Mouse (Mus musculus): ENCODE data around the gene Pth1r. TPM values are rescaled to one million over a fixed set of nuclear protein-coding genes. Genes with fewer than 3 reads are reported as not detected.

Pth1r gene
- total RNA-seq, 4 experiments from 2014 or later: 6.1 to 10.5 (median 8.7) TPM

DNA sequence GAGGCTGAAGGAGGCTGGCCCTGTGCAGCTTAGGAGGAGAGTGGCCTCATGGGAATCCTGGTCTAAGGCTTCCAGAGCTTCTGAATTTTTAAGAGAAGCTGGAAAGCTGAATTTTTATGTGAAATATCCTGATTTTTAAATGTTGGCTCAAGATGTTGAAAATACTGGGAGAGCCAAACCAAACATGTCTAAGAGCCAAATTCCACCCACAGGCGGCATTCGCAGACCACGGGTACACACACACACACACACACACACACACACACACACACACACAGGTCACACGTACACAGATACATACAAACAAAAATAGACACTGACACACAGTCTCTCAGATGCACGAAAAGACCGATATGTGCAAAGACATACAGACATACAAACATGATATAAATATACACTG lies 28.9 kb downstream of the Pth1r start:
- DNase-seq (ENCODE audit: low spot score in 2 of 2): no peak

DNA sequence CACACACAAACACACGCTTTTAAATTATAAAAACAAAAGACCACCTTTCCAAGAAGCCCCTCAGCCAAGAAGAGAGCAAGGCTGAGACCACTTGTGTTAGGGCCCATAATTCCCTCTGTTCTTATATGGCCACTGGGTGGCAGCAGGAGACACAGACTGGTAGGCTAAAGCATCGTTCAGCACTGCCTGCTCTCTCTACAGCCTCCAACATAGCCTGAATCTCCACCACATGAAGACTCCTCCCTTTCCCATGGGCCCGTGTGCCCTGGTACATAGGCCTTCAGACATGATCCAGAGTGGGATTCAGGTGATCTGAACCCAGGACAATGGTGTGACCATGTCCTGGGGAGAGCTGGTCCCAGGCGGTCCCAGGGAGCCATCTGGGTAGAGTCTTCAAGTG lies 30.2 kb downstream of the Pth1r start:
- peak in 1 of 2 experiments; percentile 72 for DNase-seq (ENCODE audit: low spot score in 2 of 2)

DNA sequence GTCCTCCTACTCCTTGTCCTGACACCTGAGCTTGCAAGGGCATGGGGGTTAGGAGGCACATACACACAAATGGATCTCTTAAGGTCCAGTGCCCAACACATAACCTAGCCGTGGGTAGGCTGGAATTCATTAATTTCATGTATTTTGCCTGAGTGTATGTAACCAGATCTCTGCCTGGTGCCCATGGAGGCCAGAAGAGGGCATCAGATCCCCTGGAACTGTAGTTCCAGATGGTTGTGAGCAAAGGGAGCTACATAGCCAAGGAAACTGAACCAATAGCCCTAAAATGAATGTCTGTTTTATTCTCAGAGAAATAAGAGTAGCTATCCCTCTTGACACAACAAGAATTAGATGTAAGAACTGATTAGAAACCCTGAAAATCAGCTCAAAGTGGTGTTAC lies 31.5 kb downstream of the Pth1r start:
- DNase-seq (ENCODE audit: low spot score in 2 of 2): no peak

DNA sequence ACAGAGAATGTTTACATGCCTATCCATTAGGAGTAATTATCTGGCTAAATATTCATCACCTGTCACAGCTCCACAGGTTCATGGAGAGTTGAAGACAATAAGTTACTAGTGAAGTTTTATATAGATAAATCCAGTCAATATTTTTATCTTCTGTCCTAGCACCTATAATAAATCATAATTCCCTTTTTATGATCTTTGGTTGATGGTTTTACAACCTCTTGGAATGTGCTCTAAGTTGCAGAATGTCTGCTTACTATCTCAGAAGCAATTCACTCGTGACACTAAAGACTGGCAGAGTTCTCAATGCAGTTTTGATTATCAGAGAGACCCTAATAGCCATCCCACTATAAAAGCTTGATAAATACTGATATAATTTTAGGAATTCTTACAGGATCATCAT lies 33.6 kb downstream of the Pth1r start:
- no peak for DNase-seq (ENCODE audit: low spot score in 2 of 2)

DNA sequence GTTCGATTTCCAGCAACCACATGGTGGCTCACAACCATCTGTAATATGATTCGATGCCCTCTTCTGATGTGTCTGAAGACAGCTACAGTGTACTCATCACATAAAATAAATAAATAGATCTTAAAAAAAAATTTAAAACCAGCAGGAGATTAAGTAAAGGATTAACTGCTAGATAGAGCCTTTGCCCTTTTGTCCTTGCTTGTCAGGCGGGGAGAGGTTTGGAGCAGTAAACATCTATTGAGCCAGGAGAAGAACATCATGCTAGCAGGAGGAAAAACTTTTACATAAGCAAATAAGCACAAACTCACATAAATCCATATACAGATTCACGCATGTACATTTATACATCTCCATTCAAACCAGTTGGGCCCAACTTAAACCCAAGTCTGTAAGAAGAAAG lies 34.4 kb downstream of the Pth1r start:
- DNase-seq (ENCODE audit: low spot score in 2 of 2): no peak

DNA sequence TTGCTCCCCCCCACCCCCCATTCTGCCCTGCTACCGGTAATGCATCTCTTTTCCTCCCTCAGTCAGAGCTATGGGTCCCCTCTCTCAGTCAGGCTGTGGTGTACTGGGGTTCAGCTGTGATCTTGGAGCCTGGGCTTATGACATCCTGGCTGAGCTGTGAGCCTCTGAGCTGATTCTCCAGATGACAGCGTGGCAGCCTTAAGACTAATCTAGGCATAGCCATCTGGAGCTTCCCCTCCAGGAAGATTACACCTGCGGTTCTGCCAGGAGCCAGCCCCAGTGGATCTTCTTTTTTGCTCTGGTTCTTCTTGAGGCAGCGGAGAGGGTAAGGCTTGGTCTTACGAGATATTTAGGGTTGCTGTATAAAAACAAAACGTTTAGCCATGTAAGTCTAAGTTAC lies 34.9 kb downstream of the Pth1r start:
- DNase-seq (ENCODE audit: low spot score in 2 of 2): no peak

DNA sequence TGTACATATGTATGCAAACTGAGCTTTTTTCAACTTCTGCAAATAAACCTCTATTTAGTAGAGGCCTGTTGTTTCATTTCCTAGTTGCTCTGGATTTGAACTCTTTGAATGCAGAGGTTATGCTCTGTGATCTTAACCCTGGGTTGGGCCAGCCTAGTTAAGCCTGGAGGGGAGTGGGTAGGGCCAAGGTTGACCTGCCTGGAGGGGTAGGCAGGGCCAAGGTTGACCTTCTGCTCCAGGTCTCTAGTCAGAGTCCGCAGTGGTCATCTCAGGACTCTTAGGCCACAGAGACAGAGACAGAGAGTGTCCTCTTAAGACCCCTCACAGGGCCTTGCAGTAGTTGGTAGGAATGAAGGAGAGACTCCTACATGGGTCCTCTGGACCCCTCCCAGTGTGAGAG lies 35.4 kb downstream of the Pth1r start:
- no peak for DNase-seq (ENCODE audit: low spot score in 2 of 2)

DNA sequence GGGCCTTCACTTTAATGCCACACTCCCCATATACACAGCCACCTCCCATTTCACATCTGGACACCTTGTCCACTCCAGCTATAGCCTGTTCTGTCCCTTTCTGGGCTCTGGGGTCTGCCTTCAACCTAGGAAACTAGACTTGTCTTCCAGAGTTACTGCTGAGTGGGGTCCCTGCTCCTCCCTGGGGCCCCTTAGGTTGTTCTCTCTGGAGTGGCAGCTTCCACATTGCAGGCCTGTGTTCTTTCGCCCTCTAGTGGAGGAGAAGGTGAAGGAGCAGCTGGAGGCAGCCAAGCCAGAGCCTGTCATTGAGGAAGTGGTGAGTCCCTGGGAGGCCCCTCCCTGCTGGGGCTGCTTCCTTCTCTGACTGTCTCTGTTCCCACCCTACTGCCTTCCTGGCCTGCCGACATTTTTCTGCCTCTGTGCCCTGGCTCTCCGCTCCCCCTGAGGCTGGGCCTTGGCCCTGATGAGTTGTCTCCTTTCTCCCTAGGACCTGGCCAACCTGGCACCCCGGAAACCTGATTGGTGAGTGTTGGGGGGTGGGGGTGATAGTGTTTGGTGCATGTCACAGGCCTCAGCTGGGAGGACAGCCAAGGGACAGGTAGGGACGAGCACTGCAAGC lies 37.2 kb downstream of the Pth1r start:
- DNase-seq (ENCODE audit: low spot score in 2 of 2): peak; percentile 72 to 79

DNA sequence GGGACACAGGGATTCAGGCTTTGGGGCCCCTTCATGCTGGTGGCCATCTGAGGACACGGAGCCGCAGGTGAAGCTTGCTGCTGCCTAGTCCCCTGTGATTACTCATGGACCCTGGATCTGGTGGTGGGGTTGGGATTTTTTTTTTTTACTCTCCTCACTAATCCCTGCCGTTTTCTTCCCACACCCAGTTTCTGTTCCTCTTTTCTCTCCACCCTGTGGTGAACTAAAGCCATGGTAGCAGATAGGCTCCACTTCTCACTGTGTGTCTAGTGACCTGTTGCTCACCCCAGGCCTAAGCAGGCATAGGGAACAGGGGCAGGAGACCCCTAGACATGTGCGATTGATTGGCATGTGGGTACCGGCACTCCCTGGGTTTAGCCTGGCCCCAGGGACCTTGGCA lies 40.2 kb downstream of the Pth1r start:
- DNase-seq (ENCODE audit: low spot score in 2 of 2): no peak

DNA sequence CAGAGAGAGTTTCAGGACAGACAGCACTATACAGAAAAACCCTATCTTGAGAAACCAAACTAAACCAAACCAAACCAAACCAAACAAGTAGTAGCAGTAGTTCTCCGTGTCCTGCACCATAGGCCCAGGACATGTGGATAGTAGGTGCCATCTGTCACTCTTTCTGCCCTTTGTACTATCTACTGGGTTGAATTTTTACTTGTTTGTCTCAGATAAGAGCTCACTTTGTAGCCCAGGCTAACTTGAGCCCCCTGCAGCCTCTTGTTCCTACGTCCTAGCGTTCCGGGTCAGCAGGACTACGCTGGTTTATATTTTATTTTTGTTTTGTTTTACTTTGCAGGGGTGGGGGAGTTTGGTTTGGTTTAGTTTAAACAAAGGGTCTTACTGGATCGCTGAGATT lies 43.0 kb downstream of the Pth1r start:
- no peak for DNase-seq (ENCODE audit: low spot score in 2 of 2)

DNA sequence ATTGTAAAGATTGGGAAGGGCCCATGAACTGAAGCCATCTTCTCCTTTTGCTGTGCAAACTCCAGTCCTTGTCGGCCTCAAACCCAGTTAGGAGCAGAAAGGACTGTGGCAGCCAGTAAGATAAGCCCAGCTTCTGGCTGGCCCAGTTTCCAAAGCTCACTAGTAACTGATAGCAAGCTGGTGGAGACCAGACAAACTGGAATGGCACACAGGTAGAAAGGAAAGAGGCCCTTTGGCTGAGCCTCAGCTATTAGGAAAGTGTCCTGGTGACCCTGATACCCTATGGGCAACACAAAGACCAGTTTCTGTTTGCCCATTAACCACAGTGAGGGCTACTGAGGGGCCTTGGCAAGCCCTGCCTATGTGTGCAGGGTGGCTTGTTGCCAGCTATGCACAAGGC lies 44.1 kb downstream of the Pth1r start:
- no peak for DNase-seq (ENCODE audit: low spot score in 2 of 2)

DNA sequence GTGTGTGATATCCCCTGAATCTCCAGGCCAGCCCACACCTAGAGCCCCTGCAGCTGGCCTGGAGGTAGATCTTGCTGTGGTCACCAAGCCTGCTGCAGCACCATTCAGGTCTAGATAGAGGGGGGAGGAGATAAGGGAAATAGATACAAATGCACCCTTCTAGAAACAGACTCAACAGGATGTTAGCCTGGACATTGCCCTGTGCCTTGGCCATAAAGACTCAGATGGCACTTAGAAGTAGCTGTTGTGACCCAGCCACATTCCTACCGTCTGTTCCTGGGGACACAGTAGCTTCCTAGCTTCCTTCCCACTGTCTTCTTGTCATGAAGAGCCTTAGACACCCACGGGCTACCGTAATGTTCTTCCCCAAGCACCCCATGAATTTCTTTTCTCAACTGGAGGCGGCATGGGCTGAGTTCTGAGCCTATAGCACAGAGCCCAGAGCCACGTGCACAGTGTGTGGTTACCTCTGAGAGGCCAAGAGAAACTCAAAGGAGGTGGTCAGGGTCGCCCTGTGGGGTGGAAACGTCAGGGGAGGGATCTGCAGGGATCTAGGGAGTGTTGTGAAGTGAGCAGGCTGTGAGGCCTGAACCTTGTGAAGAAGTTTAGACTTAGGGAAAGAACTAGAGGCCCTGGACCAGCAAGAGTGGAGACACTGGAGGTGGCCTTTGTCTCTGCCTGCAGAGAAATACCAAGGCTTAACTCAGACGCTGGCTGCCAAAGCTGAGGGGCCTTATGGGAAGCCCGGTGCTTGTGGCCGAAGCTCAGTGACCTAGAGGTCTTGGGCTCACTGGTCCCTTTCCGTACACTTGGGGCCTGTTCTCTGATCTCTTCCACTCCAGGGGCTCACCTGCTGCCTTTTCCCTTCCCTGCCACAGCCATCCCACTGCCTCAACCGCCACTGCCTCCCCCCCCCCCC lies 45.6 kb downstream of the Pth1r start:
- DNase-seq (ENCODE audit: low spot score in 2 of 2): no peak

DNA sequence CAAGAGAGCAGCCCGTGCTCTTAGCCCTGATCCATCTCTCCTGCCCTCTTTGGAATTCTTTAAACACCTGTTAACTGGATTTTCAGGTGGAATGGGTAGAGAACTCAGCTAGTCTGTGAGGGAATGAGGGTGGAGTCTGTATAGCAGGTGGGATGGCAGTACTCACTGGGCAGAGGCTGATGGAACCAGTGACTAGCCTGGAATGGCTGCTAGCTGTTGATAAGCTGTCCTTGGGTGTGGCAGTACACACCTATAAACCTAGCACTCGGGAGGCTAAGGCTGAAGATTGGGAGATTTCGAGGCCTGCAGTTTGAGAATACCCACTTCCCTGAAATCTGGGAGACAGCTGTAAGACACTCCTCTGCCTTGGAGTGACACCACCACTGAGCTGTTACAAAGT lies 47.4 kb downstream of the Pth1r start:
- DNase-seq (ENCODE audit: low spot score in 2 of 2): no peak

DNA sequence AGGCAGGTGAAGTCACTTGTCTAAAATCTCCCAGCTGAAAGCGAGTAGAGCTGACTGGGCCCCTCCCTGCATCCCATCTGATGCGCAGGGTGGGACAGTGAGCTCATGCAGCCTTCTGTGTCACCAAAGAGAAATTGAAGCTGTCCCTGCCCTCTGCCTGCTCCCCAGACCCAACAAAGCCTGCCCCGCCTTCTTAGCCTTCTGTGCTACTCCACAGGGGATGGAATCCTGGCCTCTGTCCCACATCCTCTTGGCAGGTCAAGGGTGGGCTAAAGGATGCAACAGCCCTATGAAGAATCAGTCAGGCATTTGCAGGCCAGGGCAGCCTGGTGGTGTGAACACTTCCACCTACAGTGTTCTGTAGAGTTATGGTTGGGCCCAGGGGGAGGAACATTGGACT lies 49.5 kb downstream of the Pth1r start:
- DNase-seq (ENCODE audit: low spot score in 2 of 2): no peak

DNA sequence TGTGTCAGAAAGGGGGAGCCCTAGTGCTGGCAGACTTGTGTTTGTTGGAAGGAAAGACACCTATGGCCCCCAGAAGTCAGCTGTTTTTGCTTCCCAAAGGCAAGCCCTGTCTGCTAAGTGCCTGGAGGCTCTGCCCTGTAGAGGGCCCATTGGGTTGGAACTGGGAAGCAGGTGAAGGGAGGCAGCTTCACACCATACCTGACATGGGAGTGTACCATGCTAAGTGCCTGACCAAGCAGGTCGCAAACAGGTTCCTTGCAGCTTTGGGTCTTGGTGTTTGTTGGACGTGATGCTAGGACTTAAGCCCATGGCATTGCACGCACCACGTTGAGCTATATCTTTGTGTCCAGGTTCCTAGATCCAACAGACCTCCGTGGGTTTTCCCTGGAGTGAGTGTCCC lies 50.5 kb downstream of the Pth1r start:
- no peak for DNase-seq (ENCODE audit: low spot score in 2 of 2)

DNA sequence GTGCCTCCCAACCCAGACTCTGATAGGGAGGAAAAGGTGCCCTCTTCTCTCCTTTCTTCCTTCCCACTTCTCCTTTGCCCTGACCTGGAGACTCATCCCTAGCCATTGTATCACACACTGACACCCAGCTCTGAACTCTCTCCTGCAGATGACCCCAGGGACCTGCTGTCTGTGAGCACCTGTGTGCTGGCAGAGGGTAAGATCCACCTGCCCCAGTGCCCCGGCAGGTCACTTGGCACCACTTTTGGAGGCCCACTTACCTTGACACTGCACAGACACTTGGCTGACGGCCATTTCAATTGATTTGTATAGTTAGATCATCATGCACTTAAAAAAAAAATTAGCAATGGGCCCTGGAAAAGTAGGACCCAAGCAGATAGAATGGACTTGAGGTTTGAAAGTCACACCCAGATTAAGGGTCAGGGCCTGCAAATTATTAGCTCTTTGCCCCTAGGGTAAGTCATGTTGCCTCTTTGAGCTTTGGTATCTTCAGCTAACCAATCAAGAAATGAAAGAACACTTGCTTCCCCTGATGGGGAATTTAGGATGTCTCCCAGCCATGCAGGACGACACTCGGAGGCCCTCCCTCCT lies 51.7 kb downstream of the Pth1r start:
- DNase-seq (ENCODE audit: low spot score in 2 of 2): no peak

DNA sequence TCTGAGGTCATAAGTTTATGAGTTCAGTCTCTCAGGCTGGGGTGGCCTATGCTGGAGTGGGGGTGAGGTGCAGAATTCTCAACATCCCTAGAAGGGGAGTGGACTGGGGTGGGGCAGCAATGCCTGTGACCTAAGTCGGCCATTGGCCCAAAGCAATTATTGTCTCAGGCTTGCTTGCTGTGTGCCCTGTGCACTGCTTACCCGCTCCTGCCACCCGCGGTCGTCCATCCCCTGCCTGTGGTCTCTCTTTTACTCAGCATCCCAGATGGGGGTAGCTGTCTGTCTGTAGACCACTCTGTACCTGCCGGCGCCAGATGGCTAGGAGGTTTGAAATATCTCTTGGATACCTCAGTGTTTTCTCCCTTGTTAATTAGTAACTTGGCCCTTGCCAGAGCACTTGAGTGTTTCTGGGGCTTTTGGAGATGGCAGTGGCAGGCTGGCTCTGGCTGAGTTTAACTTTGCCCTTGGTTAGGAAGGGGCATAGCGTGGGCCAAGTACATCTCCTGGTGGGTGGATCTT lies 57.6 kb downstream of the Pth1r start:
- DNase-seq (ENCODE audit: low spot score in 2 of 2): no peak

DNA sequence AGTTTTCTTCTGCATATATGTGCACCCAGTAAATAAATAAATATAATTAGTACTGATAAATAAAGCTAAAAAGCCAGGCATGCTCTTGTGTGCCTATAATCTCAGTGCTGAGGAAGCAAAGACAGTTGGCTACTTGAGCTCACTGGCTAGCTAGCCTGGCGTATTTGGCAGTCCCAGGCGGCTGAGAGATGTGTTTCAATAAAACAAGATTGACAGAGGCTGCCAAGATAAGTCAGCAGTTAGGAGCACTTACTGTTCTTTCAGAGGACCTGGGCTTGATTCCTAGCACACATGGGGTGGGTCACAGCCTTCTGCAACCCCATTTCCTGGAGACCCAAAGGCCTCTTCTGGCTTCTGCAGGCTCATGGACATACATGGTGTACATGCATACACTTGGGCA lies 59.1 kb downstream of the Pth1r start:
- no peak for DNase-seq (ENCODE audit: low spot score in 2 of 2)

DNA sequence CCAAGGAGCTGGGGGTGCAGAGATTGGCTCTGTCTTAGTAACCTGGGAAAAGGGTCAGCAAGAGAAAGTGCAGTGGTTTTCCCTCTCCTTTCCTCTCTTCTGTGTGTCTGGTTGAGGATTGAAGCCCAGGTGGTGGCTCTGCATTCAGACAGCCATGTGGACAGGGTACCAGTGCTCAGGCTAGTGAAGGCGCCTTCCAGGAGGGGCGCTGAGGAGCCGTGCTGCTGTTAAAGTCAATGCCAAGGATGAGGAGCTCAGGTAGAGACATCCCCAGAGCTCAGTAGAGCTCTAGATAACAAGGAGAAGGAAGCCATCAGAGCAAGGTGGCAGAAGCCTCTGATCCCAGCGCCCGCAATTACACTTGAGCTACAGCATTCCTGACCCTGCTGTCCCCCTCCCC lies 59.9 kb downstream of the Pth1r start:
- DNase-seq (ENCODE audit: low spot score in 2 of 2): no peak

DNA sequence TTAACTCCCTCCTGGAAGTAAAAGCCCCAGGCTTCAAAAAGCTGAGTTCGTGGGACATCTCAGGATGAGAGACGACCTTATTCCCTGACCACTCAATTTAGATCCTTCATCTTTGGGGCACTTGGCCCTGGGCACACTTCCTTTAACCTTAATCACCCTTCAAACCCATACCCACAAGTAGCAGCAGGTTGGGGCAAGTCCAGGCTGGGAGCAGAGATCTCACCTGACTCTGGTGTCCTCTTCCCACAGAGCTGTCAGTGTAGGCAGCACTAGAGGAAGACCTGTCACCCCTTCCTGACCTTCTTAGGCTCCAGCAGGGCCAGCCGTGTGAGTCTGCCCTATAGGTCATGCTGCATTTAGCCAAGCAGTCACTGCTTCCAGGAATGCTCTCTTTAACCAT lies 60.5 kb downstream of the Pth1r start:
- DNase-seq (ENCODE audit: low spot score in 2 of 2): no peak

DNA sequence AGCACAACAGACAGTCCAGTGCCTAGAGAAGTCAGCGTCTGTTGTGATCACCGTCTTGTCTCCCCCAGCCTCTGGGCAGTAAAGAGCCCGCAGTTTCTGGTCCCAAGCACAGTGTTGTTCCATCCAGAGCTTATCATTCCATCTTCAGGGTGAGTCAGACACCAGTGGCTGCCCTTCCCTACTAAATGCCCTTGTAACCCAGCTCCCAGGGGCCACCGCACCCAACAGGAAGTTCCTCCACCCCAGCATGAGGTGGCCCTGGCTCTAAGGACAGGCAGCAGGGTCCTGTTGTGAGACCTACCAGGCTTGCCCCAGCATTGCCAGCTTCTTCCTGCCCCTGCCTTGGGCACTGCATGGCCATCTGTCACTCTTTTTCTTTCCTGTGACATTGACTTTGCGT lies 61.4 kb downstream of the Pth1r start:
- no peak for DNase-seq (ENCODE audit: low spot score in 2 of 2)

DNA sequence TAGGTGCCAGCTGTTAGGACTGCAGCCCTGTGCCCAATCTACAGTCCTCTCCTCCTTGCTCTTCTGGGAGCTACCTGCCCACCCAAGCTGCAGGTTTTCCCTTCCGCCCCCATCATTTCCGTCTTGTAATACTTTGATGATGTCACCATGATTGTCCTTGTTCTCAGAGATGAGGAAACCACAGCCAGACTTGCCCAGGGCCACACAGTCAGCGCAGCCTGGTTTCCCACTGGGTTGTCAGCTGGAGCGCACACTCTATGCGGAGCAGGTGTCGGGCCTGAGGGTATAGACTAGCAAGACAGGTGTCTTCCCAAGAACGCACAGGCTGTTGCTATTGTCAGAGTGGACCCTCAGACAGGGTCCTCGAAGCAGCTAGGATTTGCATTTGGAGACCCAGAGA lies 61.8 kb downstream of the Pth1r start:
- no peak for DNase-seq (ENCODE audit: low spot score in 2 of 2)

Measured in layer of hippocampus, adult 8-10 months (tissue).